Mouse (Mus musculus) stomach, embryonic 14.5 days (tissue): ENCODE measurements around the gene Skiv2l. TPM values are rescaled to one million over a fixed set of nuclear protein-coding genes. Genes with fewer than 3 reads are reported as not detected.
A peak's percentile ranks its signal among the peaks of the same experiment; 100 is the strongest.
"Not testable (repeated sequence)": the region's sequence is repeated elsewhere in the genome, so short reads cannot be mapped to it uniquely, and the experiment has no call there.

ENCODE experiments used
- ATAC-seq: fragments of 200-750 bp; cut with Nextera tagmentation; 2 replicates; pipeline ENCODE4 v1.8.0; 2017; ENCODE audit warnings: low read depth, moderate TSS enrichment; ENCODE audit not compliant: insufficient number of reproducible peaks, insufficient read depth, low FRiP score
- H3K27ac ChIP-seq: fragments of 300-500 bp; sonication (generic); 2 replicates; pipeline ENCODE4 v1.5.1; 2014; ENCODE audit warnings: mild to moderate bottlenecking, low read length, moderate library complexity, mixed read lengths
- H3K27me3 ChIP-seq: fragments of 300-500 bp; sonication (generic); 2 replicates; pipeline ENCODE4 v1.6.1; 2014; ENCODE audit warnings: low read length, control low read depth, mixed read lengths; ENCODE audit not compliant: control insufficient read depth, insufficient read depth
- H3K36me3 ChIP-seq: fragments of 300-500 bp; sonication (generic); 2 replicates; pipeline ENCODE4 v1.6.1; 2014; ENCODE audit warnings: mild to moderate bottlenecking, control low read depth, low read length, moderate library complexity, mixed read lengths; ENCODE audit not compliant: control insufficient read depth, insufficient read depth
- H3K4me1 ChIP-seq: fragments of 300-500 bp; sonication (generic); 2 replicates; pipeline ENCODE4 v1.6.1; 2014; ENCODE audit warnings: low read length, control low read depth, mixed read lengths; ENCODE audit not compliant: control insufficient read depth, insufficient read depth
- H3K4me2 ChIP-seq: fragments of 300-500 bp; sonication (generic); replicated peaks from 2 replicates; pipeline ENCODE4 v1.6.1; 2014; ENCODE audit warnings: low read depth, low read length, control low read depth
- H3K4me3 ChIP-seq: fragments of 300-500 bp; sonication (generic); 2 replicates; pipeline ENCODE4 v1.5.1; 2014; ENCODE audit warnings: low read depth, low read length, control low read depth
- H3K9ac ChIP-seq: fragments of 300-500 bp; sonication (generic); replicated peaks from 2 replicates; pipeline ENCODE4 v1.6.1; 2014; ENCODE audit warnings: low read depth, mild to moderate bottlenecking, control low read depth, low read length, moderate library complexity, mixed read lengths
- H3K9me3 ChIP-seq: fragments of 300-500 bp; sonication (generic); 2 replicates; pipeline ENCODE4 v1.6.1; 2016; ENCODE audit warnings: low read depth, low read length, control low read depth; ENCODE audit not compliant: control insufficient read depth
- WGBS: fragments of 180-500 bp; shearing (Covaris S2); extraction: QIAGEN DNeasy Blood & Tissue Kit; methylation state at CpG from one replicate; pipeline ENCODE4 v1.1.7; 2014; 5-methylcytosine and 5-hydroxymethylcytosine counted together
- polyA plus RNA-seq: library from polyadenylated mRNA; unstranded; fragments of >200 nt; fragmentation: Nextera tagmentation; extraction: Ambion mirVana; gene quantifications from 2 replicates; pipeline ENCODE4 v1.2.1, GENCODE M21; 2014

The Skiv2l gene
- polyA plus RNA-seq, 1 experiment from 2014 or later, result 39.5 TPM

DNA sequence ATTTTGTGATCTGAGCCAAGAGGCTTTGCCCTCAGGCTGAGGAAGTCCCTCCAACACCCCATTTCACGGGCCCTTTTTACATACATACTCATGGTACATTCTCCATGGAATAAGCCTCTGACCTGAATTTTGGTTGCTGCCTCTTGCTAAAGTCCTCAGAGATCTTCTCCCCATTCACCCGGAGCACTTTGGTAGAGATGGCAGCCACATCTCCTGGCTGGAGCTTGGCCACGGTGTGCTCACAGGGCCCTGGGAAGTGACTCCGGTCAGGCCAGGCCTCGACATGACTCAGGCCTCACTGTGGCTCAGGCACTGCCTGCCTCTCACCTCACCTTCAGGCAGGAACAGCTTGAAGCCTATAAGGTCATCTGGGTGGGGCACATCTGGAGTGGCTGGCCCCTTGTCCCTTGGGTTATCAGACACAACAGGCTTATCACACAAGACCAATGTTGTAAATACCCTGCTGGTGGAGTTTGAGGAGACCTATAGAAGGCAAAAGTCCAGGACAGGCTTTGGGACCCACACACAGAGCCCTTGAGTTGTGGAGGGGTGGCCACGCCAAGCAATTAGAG, 9.2 kb downstream of the Skiv2l start:
- H3K4me3 ChIP-seq, result no peak overlapping the region
- H3K9me3 ChIP-seq, result no peaks in the 10 kb centered on the region
- ATAC-seq, result no peak
- no peaks in the 10 kb centered on the region for H3K27me3 ChIP-seq
- H3K27ac ChIP-seq, result no peak overlapping the region
- H3K4me2 ChIP-seq, result no peak overlapping the region
- H3K4me1 ChIP-seq, result peaks cover 13% of the 10 kb centered on the region
- H3K36me3 ChIP-seq, result peaks cover 47% of the 10 kb centered on the region
- H3K9ac ChIP-seq, result no peak overlapping the region
- WGBS, result 87% methylated on average over 6 of the region's 6 CpGs

DNA sequence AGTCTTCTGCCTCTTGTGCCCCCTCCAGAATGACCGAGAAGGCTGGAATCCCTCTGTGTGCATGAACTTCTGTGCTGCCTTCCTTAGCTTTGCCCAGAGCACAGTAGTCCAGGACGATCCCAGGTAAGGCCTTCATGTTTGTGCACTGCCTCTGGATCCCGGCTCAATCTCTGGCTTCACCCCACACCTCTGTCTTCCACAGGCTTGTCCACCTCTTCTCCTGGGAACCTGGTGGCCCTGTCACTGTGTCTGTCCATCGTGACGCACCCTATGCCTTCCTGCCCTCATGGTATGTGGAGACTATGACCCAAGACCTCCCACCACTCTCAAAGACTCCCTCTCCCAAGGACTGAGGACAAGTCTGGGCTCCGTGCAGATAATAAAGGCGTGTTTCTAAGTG, 11.2 kb downstream of the Skiv2l start:
- no peak for ATAC-seq
- Histone ChIP-seq H3K27ac (no peak overlapping the region), H3K4me3 (no peak overlapping the region), H3K36me3 (peaks cover 40% of the 10 kb centered on the region), H3K9ac (no peak overlapping the region), H3K4me1 (peaks cover 17% of the 10 kb centered on the region), H3K9me3 (no peaks in the 10 kb centered on the region), H3K4me2 (no peak overlapping the region), H3K27me3 (no peaks in the 10 kb centered on the region)
- 88% methylated on average over 7 of the region's 7 CpGs for WGBS

DNA sequence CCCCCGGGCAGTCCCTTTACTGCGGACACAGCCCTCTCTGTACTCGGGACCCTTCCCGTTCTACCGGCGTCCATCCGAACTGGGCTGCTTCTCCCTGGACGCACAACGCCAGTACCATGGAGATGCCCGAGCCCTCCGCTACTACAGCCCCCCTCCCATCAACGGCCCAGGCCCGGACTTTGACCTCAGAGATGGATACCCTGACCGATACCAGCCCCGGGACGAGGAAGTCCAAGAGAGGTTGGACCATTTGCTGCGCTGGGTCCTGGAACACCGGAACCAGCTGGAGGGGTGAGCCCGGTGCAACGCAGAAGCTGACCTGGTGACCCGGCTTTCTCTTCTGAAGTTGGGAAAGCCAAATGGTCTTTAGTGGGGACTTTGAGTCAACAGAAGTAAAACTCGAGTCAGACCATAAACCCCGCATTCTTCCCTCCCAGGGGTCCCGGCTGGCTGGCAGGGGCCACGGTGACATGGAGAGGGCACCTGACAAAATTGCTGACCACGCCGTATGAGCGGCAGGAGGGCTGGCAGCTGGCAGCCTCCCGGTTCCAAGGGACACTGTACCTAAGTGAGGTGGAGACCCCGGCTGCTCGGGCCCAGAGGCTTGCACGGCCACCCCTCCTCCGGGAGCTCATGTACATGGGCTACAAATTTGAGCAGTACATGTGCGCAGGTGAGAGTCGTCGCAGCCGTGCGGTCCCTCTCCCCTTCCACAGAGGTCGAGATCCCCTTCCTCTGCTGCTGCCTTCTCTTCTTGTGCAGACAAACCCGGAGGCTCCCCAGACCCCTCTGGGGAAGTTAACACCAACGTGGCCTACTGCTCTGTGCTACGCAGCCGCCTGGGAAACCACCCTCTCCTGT, 12.3 kb downstream of the Skiv2l start:
- 35% methylated on average over 43 of the region's 43 CpGs for WGBS
- peak overlapping the region; percentile 50 for H3K9ac ChIP-seq
- peak overlapping the region; percentile 93 for H3K4me2 ChIP-seq
- H3K4me3 ChIP-seq, result peak overlapping the region; percentile 63
- peaks cover 33% of the 10 kb centered on the region for H3K36me3 ChIP-seq
- H3K9me3 ChIP-seq, result no peaks in the 10 kb centered on the region
- peaks cover 17% of the 10 kb centered on the region for H3K4me1 ChIP-seq
- H3K27ac ChIP-seq, result 0 out of 2 replicates have a peak overlapping the region, but pooled peaks have one; percentile 4
- ATAC-seq, result peak; percentile 15; the same call in 1 of the 2 replicates
- H3K27me3 ChIP-seq, result no peaks in the 10 kb centered on the region

DNA sequence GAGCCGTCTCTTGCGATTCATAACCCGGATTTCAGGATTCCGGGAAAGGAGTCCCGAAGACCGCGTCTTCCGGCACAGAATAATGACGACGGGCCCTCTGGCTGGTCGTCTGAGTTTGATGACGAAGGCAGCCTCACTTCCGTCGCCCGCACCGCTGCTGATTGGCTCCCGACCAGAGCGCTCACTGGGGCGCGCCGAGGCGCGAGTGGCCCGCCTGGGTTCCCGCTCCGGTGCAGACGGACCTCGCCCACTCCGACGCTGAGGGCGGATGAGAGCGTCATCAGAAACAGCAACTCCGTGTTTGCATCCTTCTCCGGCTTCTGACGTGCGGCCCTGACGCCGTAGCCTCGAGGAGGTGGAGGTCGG, 13.2 kb downstream of the Skiv2l start, which contains the start of the genes Stk19 and Dxo:
Gene Stk19 (minus strand): TSS at position 90 of the 366 bp plus-strand sequence.
Gene Dxo (plus strand): TSS at position 164 of the 366 bp plus-strand sequence.
- H3K27me3 ChIP-seq, result no peaks in the 10 kb centered on the region
- peak within 1 kb of the TSS; percentile 50 for H3K9ac ChIP-seq
- H3K4me1 ChIP-seq, result peaks cover 17% of the 10 kb centered on the region
- H3K4me2 ChIP-seq, result peak within 1 kb of the TSS; percentile 93
- ATAC-seq, result peak; percentile 93
- peak within 1 kb of the TSS; percentile 63 for H3K4me3 ChIP-seq
- 0 out of 2 replicates have a peak within 1 kb of the TSS, but pooled peaks have one; percentile 61 for H3K27ac ChIP-seq
- H3K36me3 ChIP-seq, result peaks cover 28% of the 10 kb centered on the region
- under 1% methylated on average over 40 of the region's 40 CpGs for WGBS
- no peaks in the 10 kb centered on the region for H3K9me3 ChIP-seq

DNA sequence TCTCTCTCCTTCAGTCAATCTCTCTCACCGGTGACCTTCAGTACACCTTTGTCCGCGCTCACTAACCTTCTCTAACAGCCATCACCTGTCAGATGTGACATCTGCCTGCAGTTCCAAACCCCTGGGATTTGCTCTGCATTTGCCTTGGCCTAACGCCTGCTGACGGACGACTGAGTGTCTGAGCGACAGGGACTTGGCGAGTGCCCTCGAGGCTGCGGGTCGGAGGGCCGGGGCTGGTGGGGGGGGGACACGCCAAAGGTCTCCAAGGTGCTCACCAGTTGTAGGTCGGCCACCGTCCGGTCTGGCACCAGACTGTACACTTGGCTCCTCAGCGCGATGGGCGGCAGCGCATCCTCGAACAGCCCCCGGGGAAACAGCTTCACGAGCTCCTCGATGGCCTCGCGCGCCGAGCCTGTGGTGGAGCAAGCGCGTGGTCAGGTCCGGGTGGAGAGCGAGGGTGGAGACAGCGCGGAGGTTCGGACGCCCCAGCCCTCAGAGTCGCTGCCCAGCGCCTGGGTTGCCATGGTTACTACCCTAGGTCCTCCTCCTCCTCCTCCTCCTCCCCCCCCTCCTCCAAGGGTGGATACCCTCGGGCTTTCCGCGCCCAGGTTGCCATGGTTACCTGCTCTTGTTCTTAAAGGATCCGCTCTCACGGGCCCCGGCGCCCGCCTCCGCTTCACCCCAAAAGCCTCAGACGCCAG, 13.7 kb downstream of the Skiv2l start:
- WGBS, result 4% methylated on average over 48 of the region's 48 CpGs
- ATAC-seq, result peak; percentile 77
- H3K4me2 ChIP-seq, result peak overlapping the region; percentile 90
- no peaks in the 10 kb centered on the region for H3K9me3 ChIP-seq
- peaks cover 23% of the 10 kb centered on the region for H3K36me3 ChIP-seq
- no peaks in the 10 kb centered on the region for H3K27me3 ChIP-seq
- H3K4me1 ChIP-seq, result peaks cover 17% of the 10 kb centered on the region
- H3K4me3 ChIP-seq, result peak overlapping the region; percentile 63
- H3K9ac ChIP-seq, result peak overlapping the region; percentile 45
- 0 out of 2 replicates have a peak overlapping the region, but pooled peaks have one; percentile 61 for H3K27ac ChIP-seq

DNA sequence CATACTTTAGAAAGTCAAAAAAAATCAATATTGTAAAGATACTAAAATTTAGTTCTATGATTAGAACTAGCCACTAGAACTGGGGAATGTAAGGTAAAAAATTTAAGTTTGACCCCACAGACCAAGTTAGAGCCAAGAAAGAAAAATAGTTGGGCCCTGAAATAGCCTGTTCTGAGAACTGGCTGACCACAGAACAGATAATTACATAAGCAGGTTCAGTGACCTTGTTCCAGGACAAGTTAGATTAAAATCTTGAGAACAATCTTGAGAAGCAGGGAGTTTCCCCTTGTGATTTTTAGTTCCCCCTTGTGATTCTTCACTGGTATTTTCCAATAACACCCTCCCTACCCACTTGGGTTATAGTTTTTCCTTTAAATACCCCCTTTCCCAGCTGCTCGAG, 19.2 kb downstream of the Skiv2l start:
- not testable (repeated sequence) for H3K27ac ChIP-seq, H3K4me2 ChIP-seq, H3K4me3 ChIP-seq, H3K4me1 ChIP-seq, H3K9me3 ChIP-seq, H3K9ac ChIP-seq, H3K27me3 ChIP-seq, ATAC-seq, H3K36me3 ChIP-seq
- WGBS, result 84% methylated on average over 1 of the region's 1 CpGs

DNA sequence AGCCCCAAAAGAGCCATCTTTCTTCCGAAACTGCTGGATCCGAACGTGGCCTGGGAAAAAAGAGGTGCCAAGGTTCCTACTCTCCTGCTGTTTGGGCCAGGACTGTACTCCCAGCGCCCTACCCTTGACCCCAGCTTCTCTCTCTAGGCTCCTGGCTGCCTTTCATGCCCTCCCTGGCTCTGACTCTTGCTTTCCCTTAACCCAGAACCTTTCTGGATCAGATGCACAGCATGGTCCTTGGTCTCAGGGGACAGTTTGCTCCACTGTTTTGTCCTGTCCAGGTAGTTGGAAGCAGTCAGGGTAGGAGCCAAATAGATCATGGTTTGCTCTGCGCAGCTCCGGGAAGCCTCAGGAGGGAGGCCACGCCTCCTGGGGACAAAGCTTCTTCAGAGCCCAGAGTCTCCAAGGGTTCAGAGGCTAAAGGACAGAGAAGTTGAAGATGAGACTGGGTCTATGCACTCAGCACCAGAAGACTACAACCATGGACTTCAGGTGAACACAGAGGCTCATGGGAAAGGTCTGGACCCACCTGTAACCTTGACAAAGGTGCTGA, 35.1 kb downstream of the Skiv2l start:
- Histone ChIP-seq H3K9ac (no peak overlapping the region), H3K4me3 (no peak overlapping the region), H3K9me3 (no peaks in the 10 kb centered on the region), H3K27ac (no peak overlapping the region), H3K4me1 (no peaks in the 10 kb centered on the region), H3K4me2 (no peak overlapping the region), H3K27me3 (no peaks in the 10 kb centered on the region), H3K36me3 (no peaks in the 10 kb centered on the region)
- no peak for ATAC-seq
- WGBS, result 78% methylated on average over 7 of the region's 7 CpGs

DNA sequence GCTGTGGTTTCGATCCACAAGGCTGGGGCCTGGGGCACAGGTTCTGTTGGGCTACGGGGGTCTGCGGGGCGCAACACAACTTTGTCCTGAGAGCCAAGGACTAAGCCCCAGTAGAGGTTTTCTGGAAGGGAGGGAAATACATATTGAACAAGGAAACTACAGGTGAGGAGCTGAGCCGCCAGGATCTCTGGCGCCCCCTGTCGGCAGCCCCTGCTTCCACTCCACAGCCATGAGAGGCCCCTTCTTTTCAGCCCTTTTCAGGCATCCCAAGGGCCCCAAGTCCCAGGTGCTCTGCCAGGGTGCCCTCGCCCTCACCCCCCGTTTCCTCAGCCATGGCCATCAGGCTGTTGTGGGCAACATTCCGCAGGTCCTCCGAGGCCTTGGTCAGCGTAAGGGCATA, 36.3 kb downstream of the Skiv2l start:
- not testable (repeated sequence) for H3K4me1 ChIP-seq, H3K9me3 ChIP-seq, H3K27me3 ChIP-seq, ATAC-seq, H3K4me3 ChIP-seq, H3K4me2 ChIP-seq, H3K36me3 ChIP-seq, H3K9ac ChIP-seq, H3K27ac ChIP-seq
- 62% methylated on average over 11 of the region's 12 CpGs for WGBS
